Mouse (Mus musculus) CH12.LX (cell line): ENCODE results near the gene Sema6d. TPM values are rescaled to one million over a fixed set of nuclear protein-coding genes. Genes with fewer than 3 reads are reported as not detected.

Source experiments
- DNase-seq: peaks from one replicate; pipeline ENCODE4 v3.0.0-alpha.2; 2013; ENCODE audit errors: extremely low read depth
- H3K27ac ChIP-seq: 2 replicates; pipeline ENCODE4 v1.5.1; 2012; ENCODE audit warnings: low read depth, mild to moderate bottlenecking, control low read depth, moderate library complexity; ENCODE audit not compliant: insufficient read depth
- H3K27me3 ChIP-seq: replicated peaks from 2 replicates; pipeline ENCODE3; 2012; ENCODE audit warnings: inconsistent platforms
- H3K36me3 ChIP-seq, 2 experiments: replicated peaks in 1 of 2; 2 replicates each; pipeline versions ENCODE3 to v1.6.1; 2012; ENCODE audit warnings: inconsistent platforms in 1 of 2, low read length in 1 of 2, mild to moderate bottlenecking in 1 of 2, mixed read lengths in 1 of 2, moderate library complexity in 1 of 2; ENCODE audit not compliant: control insufficient read depth in 1 of 2, insufficient read depth in 1 of 2
- H3K4me1 ChIP-seq, 2 experiments: 2 replicates each; pipeline ENCODE4 v1.6.1; 2012; ENCODE audit warnings: inconsistent platforms in 1 of 2, moderate library complexity in 1 of 2; ENCODE audit not compliant: insufficient read depth in 2 of 2, control insufficient read depth in 1 of 2
- H3K4me2 ChIP-seq: 2 replicates; pipeline ENCODE4 v1.6.1; 2012; ENCODE audit warnings: low read depth, mild to moderate bottlenecking, control low read depth; ENCODE audit not compliant: poor library complexity, insufficient read depth, severe bottlenecking
- H3K4me3 ChIP-seq, 3 experiments: fragments of 150-350 bp in 1 of 3; sonication (generic) in 1 of 3; replicated peaks in 1 of 3; 2 replicates each; pipeline versions ENCODE3 to v1.5.1; 2011 to 2012; ENCODE audit warnings: low read depth in 2 of 3, low read length in 2 of 3, mild to moderate bottlenecking in 2 of 3, moderate library complexity in 2 of 3, control low read depth in 1 of 3, improper control_type of control experiment in 1 of 3, inconsistent platforms in 1 of 3, mixed read lengths in 1 of 3; ENCODE audit not compliant: poor library complexity in 1 of 3
- H3K79me2 ChIP-seq: replicated peaks from 2 replicates; pipeline ENCODE4 v1.6.1; 2012; ENCODE audit warnings: mild to moderate bottlenecking, moderate library complexity; ENCODE audit not compliant: control insufficient read depth, poor library complexity, insufficient read depth, severe bottlenecking; ENCODE audit errors: extremely low read depth
- H3K9ac ChIP-seq: 2 replicates; pipeline ENCODE4 v1.6.1; 2012; ENCODE audit warnings: low read depth, mild to moderate bottlenecking, control low read depth, moderate library complexity; ENCODE audit not compliant: insufficient read depth
- H3K9me3 ChIP-seq: replicated peaks from 2 replicates; pipeline ENCODE3; 2012; ENCODE audit warnings: low read length, inconsistent platforms, mixed read lengths
- CTCF ChIP-seq, 2 experiments: IDR thresholded peaks in 1 of 2; conservative IDR thresholded peaks in 1 of 2; 2 replicates each; pipeline ENCODE4 v1.5.1; 2011 to 2012; ENCODE audit warnings: low read depth in 2 of 2, low read length in 2 of 2, improper control_type of control experiment in 1 of 2, inconsistent platforms in 1 of 2, mild to moderate bottlenecking in 1 of 2, moderate library complexity in 1 of 2
- ELF1 ChIP-seq: IDR thresholded peaks from 2 replicates; pipeline ENCODE4 v1.6.1; 2014; ENCODE audit warnings: low read depth, mild to moderate bottlenecking, inconsistent platforms, low read length, improper control_type of control experiment
- EP300 ChIP-seq: IDR thresholded peaks from 2 replicates; pipeline ENCODE4 v1.6.1; 2011; ENCODE audit warnings: low read length, improper control_type of control experiment
- GABPA ChIP-seq: IDR thresholded peaks from 2 replicates; pipeline ENCODE4 v1.6.1; 2012; ENCODE audit warnings: low read depth, low read length, improper control_type of control experiment, inconsistent platforms; ENCODE audit not compliant: insufficient replicate concordance
- IRF4 ChIP-seq: IDR thresholded peaks from 2 replicates; pipeline ENCODE4 v1.6.1; 2014; ENCODE audit warnings: low read depth, mild to moderate bottlenecking, inconsistent platforms, low read length, improper control_type of control experiment
- JUND ChIP-seq: conservative IDR thresholded peaks from 2 replicates; pipeline ENCODE4 v1.6.1; 2011; ENCODE audit warnings: low read depth, low read length, improper control_type of control experiment
- KAT2A ChIP-seq: IDR thresholded peaks from 2 replicates; pipeline ENCODE4 v1.6.1; 2012; ENCODE audit warnings: low read length, improper control_type of control experiment, inconsistent platforms; ENCODE audit not compliant: insufficient replicate concordance
- MAFK ChIP-seq: IDR thresholded peaks from 2 replicates; pipeline ENCODE4 v1.6.1; 2011; ENCODE audit warnings: low read length, improper control_type of control experiment; ENCODE audit not compliant: insufficient replicate concordance
- MAZ ChIP-seq: IDR thresholded peaks from 2 replicates; pipeline ENCODE4 v1.6.1; 2012; ENCODE audit warnings: low read depth, mild to moderate bottlenecking, inconsistent platforms, low read length, improper control_type of control experiment, moderate library complexity
- MEF2A ChIP-seq: IDR thresholded peaks from 2 replicates; pipeline ENCODE4 v1.6.1; 2014; ENCODE audit warnings: low read depth, mild to moderate bottlenecking, inconsistent platforms, low read length, improper control_type of control experiment, borderline replicate concordance
- NELFE ChIP-seq: IDR thresholded peaks from 2 replicates; pipeline ENCODE4 v1.6.1; 2011; ENCODE audit warnings: low read depth, low read length, improper control_type of control experiment
- NRF1 ChIP-seq: IDR thresholded peaks from 2 replicates; pipeline ENCODE4 v1.6.1; 2014; ENCODE audit warnings: low read depth, mild to moderate bottlenecking, inconsistent platforms, low read length, improper control_type of control experiment, moderate library complexity
- RCOR1 ChIP-seq: conservative IDR thresholded peaks from 2 replicates; pipeline ENCODE4 v1.6.1; 2012; ENCODE audit warnings: low read depth, mild to moderate bottlenecking, inconsistent platforms, low read length, improper control_type of control experiment
- SIN3A ChIP-seq: IDR thresholded peaks from 2 replicates; pipeline ENCODE4 v1.6.1; 2012; ENCODE audit warnings: low read length, improper control_type of control experiment, inconsistent platforms
- TBP ChIP-seq: conservative IDR thresholded peaks from 2 replicates; pipeline ENCODE4 v1.6.1; 2011; ENCODE audit warnings: low read depth, low read length, improper control_type of control experiment
- UBTF ChIP-seq: IDR thresholded peaks from 2 replicates; pipeline ENCODE4 v1.6.1; 2012; ENCODE audit warnings: low read depth, mild to moderate bottlenecking, inconsistent platforms, low read length, improper control_type of control experiment, moderate library complexity
- USF2 ChIP-seq: conservative IDR thresholded peaks from 2 replicates; pipeline ENCODE4 v1.6.1; 2011; ENCODE audit warnings: low read depth, low read length, improper control_type of control experiment
- ZC3H11A ChIP-seq: IDR thresholded peaks from 2 replicates; pipeline ENCODE4 v1.6.1; 2012; ENCODE audit warnings: low read depth, mild to moderate bottlenecking, inconsistent platforms, low read length, improper control_type of control experiment
- ZMIZ1 ChIP-seq: IDR thresholded peaks from 2 replicates; pipeline ENCODE4 v1.6.1; 2012; ENCODE audit warnings: low read depth, mild to moderate bottlenecking, inconsistent platforms, low read length, improper control_type of control experiment
- ZNF384 ChIP-seq: IDR thresholded peaks from 2 replicates; pipeline ENCODE4 v1.6.1; 2012; ENCODE audit warnings: low read depth, low read length, improper control_type of control experiment, inconsistent platforms
- dilution Hi-C: fragments of 300-500 bp; cut with MboI; formaldehyde crosslinking; loops from 2 replicates; pipeline ENCODE4 v1.14.3; 2020; ENCODE audit warnings: low sequenced_read_pairs; ENCODE audit not compliant: extremely low pct_unique_long_range_greater_than_20kb, extremely low pct_ligation_motif_present
- in situ Hi-C: fragments of 300-500 bp; cut with MboI; formaldehyde crosslinking; loops from 3 replicates; pipeline ENCODE4 v1.14.3; 2019; ENCODE audit warnings: low sequenced_read_pairs, low pct_ligation_motif_present, low pct_unique_long_range_greater_than_20kb, mixed read lengths
- polyA plus RNA-seq: library from polyadenylated mRNA; unstranded; fragments of >175 nt; gene quantifications from 2 replicates; pipeline ENCODE4 v1.2.1, GENCODE M21; 2012; ENCODE audit warnings: low read depth; ENCODE audit not compliant: insufficient read length
- total RNA-seq, 2 experiments: library from RNA; depleted of rRNA; stranded (reverse); fragments of 300-350 nt in 1 of 2; fragments of >200 nt in 1 of 2; gene quantifications; 2 replicates each; pipeline ENCODE4 v1.2.3; 2012 to 2014

The Sema6d gene
- total and polyA plus RNA-seq, 3 experiments: not detected

- Histone ChIP-seq H3K27me3 (no peaks in the 10 kb centered on the region), H3K9ac (no peak overlapping the region), H3K4me3 (no peak overlapping the region), H3K4me2 (no peak overlapping the region), H3K36me3 (no peaks in the 10 kb centered on the region), H3K79me2 (no peaks in the 10 kb centered on the region), H3K27ac (no peak overlapping the region), H3K9me3 (peaks cover 71% of the 10 kb centered on the region), H3K4me1 (no peaks in the 10 kb centered on the region)
- dilution Hi-C loops: no loop called here
- in situ Hi-C loops: no loop called here
- TF ChIP-seq SIN3A (no peak), EP300 (no peak), USF2 (no peak), GABPA (no peak), KAT2A (no peak), MAFK (no peak), ZC3H11A (no peak), IRF4 (no peak), RCOR1 (no peak), CTCF (conservative IDR thresholded peaks at IDR 0.05 in 1 of 2, IDR thresholded peaks at IDR 0.05 in 1 of 2; ENCODE audit: low read depth in 2 of 2, low read length in 2 of 2) (no peak)
- DNase-seq: no peak
These were observed 472.3 kb downstream of the Sema6d start for GRCm38 (mm10) chr2:124562091-124562490.

- TF ChIP-seq MEF2A: no peak
- TF ChIP-seq ZNF384: no peak
- no peak for TF ChIP-seq CTCF (conservative IDR thresholded peaks at IDR 0.05 in 1 of 2, IDR thresholded peaks at IDR 0.05 in 1 of 2; ENCODE audit: low read depth in 2 of 2, low read length in 2 of 2)
- TF ChIP-seq ZMIZ1: no peak
- TF ChIP-seq ELF1: no peak
- TF ChIP-seq UBTF: no peak
- no peak for TF ChIP-seq NRF1
- no peak for TF ChIP-seq IRF4
- no peak for TF ChIP-seq MAZ
- TF ChIP-seq TBP: no peak
- no peak for TF ChIP-seq JUND
- TF ChIP-seq NELFE: no peak
- no peak for TF ChIP-seq EP300
- no peak overlapping the region for H3K27ac ChIP-seq
- no peaks in the 10 kb centered on the region for H3K4me1 ChIP-seq
- no peaks in the 10 kb centered on the region for H3K27me3 ChIP-seq
- no peak overlapping the region for H3K4me3 ChIP-seq
- H3K9ac ChIP-seq: no peak overlapping the region
- H3K79me2 ChIP-seq: no peaks in the 10 kb centered on the region
- H3K36me3 ChIP-seq: no peaks in the 10 kb centered on the region
- H3K4me2 ChIP-seq: no peak overlapping the region
- dilution Hi-C loops: no loop called here
- DNase-seq: no peak
- peaks cover 65% of the 10 kb centered on the region for H3K9me3 ChIP-seq
- in situ Hi-C loops: no loop called here
These were observed 474.0 kb downstream of the Sema6d start for GRCm38 (mm10) chr2:124563759-124564158.
